Mouse (Mus musculus): ENCODE data around the gene Tmem212.
A peak's percentile ranks its signal among the peaks of the same experiment; 100 is the strongest.

Gene Tmem212

GRCm38 (mm10) chr3:27899012-27899726 is 3.0 kb upstream of the Tmem212 start:
- no peak for DNase-seq (ENCODE audit: low read depth, low spot score)

- no peak for DNase-seq (ENCODE audit: low read depth, low spot score)
These were observed 2.0 kb upstream of the Tmem212 start for GRCm38 (mm10) chr3:27898178-27898577.

- DNase-seq (ENCODE audit: low read depth, low spot score) = no peak
These were observed 9.6 kb downstream of the Tmem212 start for GRCm38 (mm10) chr3:27886578-27886977.

DNA sequence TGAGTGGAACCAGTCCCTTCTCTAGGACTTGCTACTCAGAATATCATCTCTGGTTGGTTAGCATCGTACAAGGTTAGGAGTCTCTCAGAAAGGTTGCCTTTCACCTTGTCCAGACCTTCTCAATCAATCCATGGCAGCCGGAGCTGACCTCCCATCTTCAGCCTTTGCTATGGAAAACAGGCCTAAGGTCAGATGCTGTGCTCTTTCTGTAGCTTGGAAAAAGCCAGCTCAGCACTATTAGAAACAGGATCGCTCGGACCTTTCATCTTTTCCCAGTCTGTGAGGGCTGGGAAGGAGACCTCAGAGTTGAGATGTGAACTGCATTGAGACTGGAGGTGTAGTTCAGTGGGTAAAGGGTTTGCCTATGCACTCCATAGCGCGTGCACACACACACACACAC is 10.6 kb downstream of the Tmem212 start:
- no peak for DNase-seq (ENCODE audit: low read depth, low spot score)

GRCm38 (mm10) chr3:27881897-27882835 is 14.0 kb downstream of the Tmem212 start:
- no peak for DNase-seq (ENCODE audit: low read depth, low spot score)

- DNase-seq (ENCODE audit: low read depth, low spot score) = no peak
These were observed 17.1 kb downstream of the Tmem212 start for GRCm38 (mm10) chr3:27878854-27879610.

DNA sequence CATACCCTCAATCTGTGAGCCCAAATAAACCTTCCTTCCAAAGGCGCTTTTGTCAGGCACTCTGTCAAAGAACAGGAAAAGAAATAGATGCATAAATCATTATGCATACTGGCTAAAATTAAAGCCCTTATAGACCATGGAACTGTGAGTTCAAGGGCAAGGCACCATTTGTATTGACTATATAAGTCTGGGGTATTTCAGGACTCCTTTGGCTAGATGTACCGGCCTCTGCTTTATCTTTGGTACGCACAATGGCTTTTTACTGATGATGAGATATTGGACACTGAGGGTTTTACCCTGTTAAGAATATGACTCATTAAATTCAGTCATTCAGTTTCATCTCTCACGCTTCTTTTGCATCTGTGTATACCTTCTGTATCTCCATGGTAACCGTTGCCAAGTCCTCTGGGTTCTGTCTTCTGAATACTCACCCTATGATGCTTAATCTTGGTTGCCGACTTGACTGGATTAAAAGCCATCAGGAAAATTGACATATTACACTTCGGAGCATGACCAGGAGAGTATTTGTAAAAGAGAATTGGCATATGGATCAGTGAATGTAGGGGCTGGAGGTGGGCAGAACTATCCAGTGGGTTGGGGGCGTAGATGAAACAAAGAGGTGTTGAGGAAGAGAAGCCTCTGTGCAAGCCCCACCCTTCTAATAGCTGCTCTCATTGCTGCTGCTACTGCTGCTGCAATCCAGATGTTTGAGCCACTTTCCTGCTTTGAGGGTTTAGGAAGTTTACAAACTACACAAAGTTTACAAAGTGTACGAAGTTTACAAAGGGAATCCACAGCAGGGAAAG is 22.7 kb downstream of the Tmem212 start:
- no peak for DNase-seq (ENCODE audit: low read depth, low spot score)

- DNase-seq (ENCODE audit: low read depth, low spot score) = no peak
These were observed 23.7 kb downstream of the Tmem212 start for GRCm38 (mm10) chr3:27872429-27872828.

DNA sequence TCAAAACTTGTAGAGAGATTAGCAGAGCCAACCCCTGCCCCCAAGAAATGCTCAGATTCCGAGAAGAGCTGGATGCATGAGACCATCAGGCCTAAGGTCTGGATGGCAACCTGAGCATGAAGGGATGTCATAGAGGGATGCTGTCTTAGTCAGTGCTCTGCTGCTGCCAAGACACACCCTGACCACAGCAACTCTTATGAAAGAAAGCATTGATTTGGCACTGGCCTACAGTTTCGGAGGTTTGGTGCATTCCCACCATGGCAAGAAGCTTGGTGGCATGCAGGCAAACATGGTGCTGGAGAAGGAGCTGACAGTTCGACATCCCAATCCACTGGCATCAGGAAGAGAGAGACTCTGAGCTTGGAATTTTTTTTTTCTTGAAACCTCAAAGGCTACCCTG is 24.3 kb downstream of the Tmem212 start:
- no peak for DNase-seq (ENCODE audit: low read depth, low spot score)

GRCm38 (mm10) chr3:27871371-27871770 is 24.8 kb downstream of the Tmem212 start:
- DNase-seq (ENCODE audit: low read depth, low spot score) = no peak

DNA sequence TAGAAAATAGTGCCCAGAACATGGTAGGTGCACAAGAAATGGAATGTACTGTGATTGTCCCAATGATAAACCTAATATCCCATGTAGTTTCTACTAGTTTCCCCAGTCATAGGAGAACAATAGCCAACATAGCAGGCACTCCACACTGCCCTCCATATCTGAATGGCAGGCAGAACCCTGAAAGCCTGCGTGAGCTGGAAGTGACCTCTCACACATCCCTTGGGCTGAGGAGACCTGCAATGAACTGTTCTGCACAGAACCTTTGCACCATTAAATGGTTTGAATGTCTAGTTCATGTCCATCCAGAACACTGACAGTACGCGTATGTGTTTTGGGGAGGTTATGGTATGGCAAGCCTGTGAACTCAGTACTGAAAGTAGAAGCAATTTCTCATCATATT is 27.5 kb downstream of the Tmem212 start:
- no peak for DNase-seq (ENCODE audit: low read depth, low spot score)

DNA sequence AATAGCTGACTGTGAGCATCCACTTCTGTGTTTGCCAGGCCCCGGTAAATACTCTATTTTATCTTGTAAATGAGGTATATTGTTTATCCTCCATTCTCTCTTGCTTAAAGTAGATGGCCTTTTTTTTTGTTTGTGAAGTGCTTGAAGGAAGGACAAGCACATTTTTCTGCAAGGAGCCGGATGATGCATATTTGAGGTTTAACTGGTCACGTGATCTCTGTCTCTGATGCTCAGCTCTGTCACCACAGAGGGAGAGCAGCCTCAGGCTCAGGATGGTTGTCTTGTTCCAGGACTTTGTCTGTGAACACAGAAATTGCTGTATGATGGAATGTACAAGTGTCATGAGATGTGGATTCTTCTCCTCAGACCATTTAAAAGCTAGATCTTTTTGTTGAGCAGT is 28.4 kb downstream of the Tmem212 start:
- DNase-seq (ENCODE audit: low read depth, low spot score) = no peak

GRCm38 (mm10) chr3:27862821-27863740 is 33.1 kb downstream of the Tmem212 start:
- peak; percentile 72 for DNase-seq (ENCODE audit: low read depth, low spot score)

- DNase-seq (ENCODE audit: low read depth, low spot score) = no peak
These were observed 34.6 kb downstream of the Tmem212 start for GRCm38 (mm10) chr3:27861601-27862000.

GRCm38 (mm10) chr3:27861086-27861485 is 35.1 kb downstream of the Tmem212 start:
- DNase-seq (ENCODE audit: low read depth, low spot score) = no peak

- peak; percentile 34 for DNase-seq (ENCODE audit: low read depth, low spot score)
These were observed 37.0 kb downstream of the Tmem212 start for GRCm38 (mm10) chr3:27859161-27859561.

DNA sequence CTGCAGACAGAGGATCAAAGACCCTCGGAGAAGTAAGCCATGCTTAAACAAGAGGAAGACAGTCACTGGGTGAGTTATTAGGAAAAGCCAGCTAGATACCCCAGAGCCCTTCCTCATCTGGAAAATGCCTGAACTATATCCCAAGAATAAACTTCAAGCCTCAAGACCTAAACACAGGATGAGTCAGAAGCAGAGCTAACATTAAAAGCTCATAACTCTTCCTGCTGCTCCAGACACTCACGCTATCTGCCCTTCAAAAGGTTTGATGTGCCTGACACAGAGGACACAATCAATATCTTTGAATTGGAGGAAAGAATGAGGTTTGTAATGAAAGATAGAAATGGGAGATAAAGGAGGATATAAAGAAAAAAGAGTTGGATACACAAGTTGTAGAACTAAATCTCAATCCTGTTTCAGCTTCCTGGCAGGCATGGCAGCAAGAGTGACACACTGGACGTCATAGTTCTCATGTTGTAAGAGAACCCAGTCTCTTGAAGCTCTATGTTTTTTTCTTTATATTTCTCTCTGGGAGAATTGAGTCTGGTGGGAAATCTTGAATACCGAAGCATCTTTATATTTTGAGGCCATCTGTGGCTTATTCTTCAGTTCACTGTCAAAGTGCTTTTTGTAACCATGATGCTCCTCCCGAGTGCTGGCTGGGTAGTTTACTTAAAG is 37.6 kb downstream of the Tmem212 start:
- no peak for DNase-seq (ENCODE audit: low read depth, low spot score)

- no peak for DNase-seq (ENCODE audit: low read depth, low spot score)
These were observed 39.9 kb downstream of the Tmem212 start for GRCm38 (mm10) chr3:27856288-27856687.

- DNase-seq (ENCODE audit: low read depth, low spot score) = no peak
These were observed 41.6 kb downstream of the Tmem212 start for GRCm38 (mm10) chr3:27854431-27855180.

Data from embryo, embryonic 11.5 days (tissue).